Mouse (Mus musculus) midbrain, embryonic 11.5 days (tissue): ENCODE data around the gene Ribc2. TPM values are rescaled to one million over a fixed set of nuclear protein-coding genes. Genes with fewer than 3 reads are reported as not detected.

ENCODE experiments used
- ATAC-seq: fragments of 200-750 bp; cut with Nextera tagmentation; 2 replicates; pipeline ENCODE4 v1.8.0; 2017; ENCODE audit warnings: moderate TSS enrichment, moderate library complexity; ENCODE audit not compliant: low FRiP score
- DNase-seq: peaks from one replicate; pipeline ENCODE4 v3.0.0; 2015; ENCODE audit warnings: low spot score; ENCODE audit errors: missing footprints
- H3K27ac ChIP-seq: fragments of 300-500 bp; sonication (generic); 2 replicates; pipeline ENCODE4 v1.5.1; 2014; ENCODE audit warnings: low read depth, low read length
- H3K27me3 ChIP-seq: fragments of 300-500 bp; sonication (generic); 2 replicates; pipeline ENCODE4 v1.6.1; 2014; ENCODE audit warnings: mild to moderate bottlenecking, low read length, moderate library complexity, mixed read lengths; ENCODE audit not compliant: control insufficient read depth, insufficient read depth
- H3K36me3 ChIP-seq: fragments of 300-500 bp; sonication (generic); 2 replicates; pipeline ENCODE4 v1.6.1; 2014; ENCODE audit warnings: mild to moderate bottlenecking, low read length, moderate library complexity, mixed read lengths; ENCODE audit not compliant: control insufficient read depth, insufficient read depth
- H3K4me1 ChIP-seq: fragments of 300-500 bp; sonication (generic); 2 replicates; pipeline ENCODE4 v1.6.1; 2014; ENCODE audit warnings: low read length; ENCODE audit not compliant: control insufficient read depth, insufficient read depth
- H3K4me2 ChIP-seq: fragments of 300-500 bp; sonication (generic); 2 replicates; pipeline ENCODE4 v1.6.1; 2014; ENCODE audit warnings: mild to moderate bottlenecking, moderate library complexity
- H3K4me3 ChIP-seq: fragments of 300-500 bp; sonication (generic); 2 replicates; pipeline ENCODE4 v1.5.1; 2014; ENCODE audit warnings: low read depth, low read length
- H3K9ac ChIP-seq: fragments of 300-500 bp; sonication (generic); 2 replicates; pipeline ENCODE4 v1.6.1; 2014; ENCODE audit warnings: low read length
- H3K9me3 ChIP-seq: fragments of 300-500 bp; sonication (generic); 2 replicates; pipeline ENCODE4 v1.6.1; 2016; ENCODE audit warnings: low read length; ENCODE audit not compliant: control insufficient read depth
- WGBS: fragments of 180-500 bp; shearing (Covaris S2); extraction: QIAGEN DNeasy Blood & Tissue Kit; methylation state at CpG from one replicate; pipeline ENCODE4 v1.1.7; 2014; 5-methylcytosine and 5-hydroxymethylcytosine counted together
- polyA plus RNA-seq: library from polyadenylated mRNA; unstranded; fragments of >200 nt; fragmentation: Nextera tagmentation; extraction: Ambion mirVana; gene quantifications from 2 replicates; pipeline ENCODE4 v1.2.1, GENCODE M21; 2014

Gene Ribc2
- polyA plus RNA-seq, 1 experiment from 2014 or later: 0.82 TPM

GRCm38 (mm10) chr15:85151433-85151918 lies 19.6 kb downstream of the Ribc2 start:
- 36% methylated on average over 13 of the region's 13 CpGs for WGBS
- Histone ChIP-seq H3K4me2 (no peak overlapping the region), H3K27me3 (no peaks in the 10 kb centered on the region), H3K9me3 (no peaks in the 10 kb centered on the region), H3K4me1 (no peaks in the 10 kb centered on the region), H3K27ac (no peak overlapping the region), H3K36me3 (no peaks in the 10 kb centered on the region), H3K9ac (no peak overlapping the region), H3K4me3 (no peak overlapping the region)
- ATAC-seq (peak; percentile 58; the same call in 1 of the 2 replicates), DNase-seq (peak; percentile 97)

DNA sequence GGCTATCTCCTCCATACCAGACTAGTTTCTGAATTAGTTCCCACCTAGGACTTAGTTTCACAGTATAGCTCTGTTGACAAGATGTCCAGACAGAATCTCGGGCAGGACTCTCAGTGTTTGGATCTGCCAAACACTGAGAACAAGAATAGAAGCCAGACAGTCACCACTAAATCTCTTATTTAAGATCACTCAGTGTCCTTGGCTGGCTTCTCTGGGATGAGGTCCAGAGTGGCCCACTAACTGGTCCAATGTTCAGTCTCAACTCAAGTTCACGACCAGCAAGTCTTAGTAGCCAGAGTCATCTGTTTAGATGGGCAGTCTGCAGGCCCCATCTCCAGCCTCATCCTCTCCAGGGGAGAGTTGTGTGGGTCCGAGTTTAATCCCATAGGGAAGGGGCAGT lies 20.7 kb downstream of the Ribc2 start:
- Histone ChIP-seq H3K27me3 (no peaks in the 10 kb centered on the region), H3K4me1 (no peaks in the 10 kb centered on the region), H3K4me2 (no peak overlapping the region), H3K36me3 (no peaks in the 10 kb centered on the region), H3K4me3 (no peak overlapping the region), H3K9me3 (no peaks in the 10 kb centered on the region), H3K27ac (no peak overlapping the region), H3K9ac (no peak overlapping the region)
- ATAC-seq: no peak
- 76% methylated on average over 3 of the region's 3 CpGs for WGBS
- no peak for DNase-seq

DNA sequence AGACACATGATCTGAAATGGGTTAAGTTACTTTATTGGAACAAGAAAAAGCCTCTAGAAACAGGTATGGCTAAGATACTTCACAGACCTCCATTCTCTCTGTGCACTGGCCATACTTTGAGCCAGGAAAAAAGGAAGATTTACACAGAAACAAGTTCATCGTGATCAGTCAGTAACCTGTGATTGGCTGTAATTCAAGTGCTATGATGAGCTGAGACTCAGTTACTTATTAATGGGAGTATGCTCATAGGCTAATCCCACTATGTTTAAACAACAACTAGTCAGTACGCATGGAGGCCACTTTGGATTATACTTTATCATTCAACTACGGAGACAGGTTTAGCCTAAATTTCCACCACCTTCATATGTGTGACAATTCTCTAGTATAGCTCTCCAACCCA lies 22.2 kb downstream of the Ribc2 start:
- Histone ChIP-seq H3K4me1 (no peaks in the 10 kb centered on the region), H3K9me3 (no peaks in the 10 kb centered on the region), H3K27me3 (no peaks in the 10 kb centered on the region), H3K4me2 (no peak overlapping the region), H3K9ac (no peak overlapping the region), H3K36me3 (no peaks in the 10 kb centered on the region), H3K4me3 (no peak overlapping the region), H3K27ac (no peak overlapping the region)
- no peak for DNase-seq
- no peak for ATAC-seq
- WGBS: 91% methylated on average over 3 of the region's 3 CpGs

GRCm38 (mm10) chr15:85156198-85156597 lies 24.3 kb downstream of the Ribc2 start:
- no peak overlapping the region for H3K4me2 ChIP-seq
- H3K4me1 ChIP-seq: no peaks in the 10 kb centered on the region
- H3K9ac ChIP-seq: no peak overlapping the region
- DNase-seq (no peak), ATAC-seq (no peak)
- no peaks in the 10 kb centered on the region for H3K9me3 ChIP-seq
- no peaks in the 10 kb centered on the region for H3K36me3 ChIP-seq
- 73% methylated on average over 4 of the region's 4 CpGs for WGBS
- H3K4me3 ChIP-seq: no peak overlapping the region
- no peaks in the 10 kb centered on the region for H3K27me3 ChIP-seq
- H3K27ac ChIP-seq: no peak overlapping the region

GRCm38 (mm10) chr15:85161416-85161815 lies 29.5 kb downstream of the Ribc2 start:
- Histone ChIP-seq H3K27ac (no peak overlapping the region), H3K9ac (no peak overlapping the region), H3K36me3 (no peaks in the 10 kb centered on the region), H3K4me1 (peaks cover 3% of the 10 kb centered on the region), H3K4me2 (no peak overlapping the region), H3K27me3 (no peaks in the 10 kb centered on the region), H3K9me3 (no peaks in the 10 kb centered on the region), H3K4me3 (no peak overlapping the region)
- ATAC-seq (no peak), DNase-seq (no peak)

DNA sequence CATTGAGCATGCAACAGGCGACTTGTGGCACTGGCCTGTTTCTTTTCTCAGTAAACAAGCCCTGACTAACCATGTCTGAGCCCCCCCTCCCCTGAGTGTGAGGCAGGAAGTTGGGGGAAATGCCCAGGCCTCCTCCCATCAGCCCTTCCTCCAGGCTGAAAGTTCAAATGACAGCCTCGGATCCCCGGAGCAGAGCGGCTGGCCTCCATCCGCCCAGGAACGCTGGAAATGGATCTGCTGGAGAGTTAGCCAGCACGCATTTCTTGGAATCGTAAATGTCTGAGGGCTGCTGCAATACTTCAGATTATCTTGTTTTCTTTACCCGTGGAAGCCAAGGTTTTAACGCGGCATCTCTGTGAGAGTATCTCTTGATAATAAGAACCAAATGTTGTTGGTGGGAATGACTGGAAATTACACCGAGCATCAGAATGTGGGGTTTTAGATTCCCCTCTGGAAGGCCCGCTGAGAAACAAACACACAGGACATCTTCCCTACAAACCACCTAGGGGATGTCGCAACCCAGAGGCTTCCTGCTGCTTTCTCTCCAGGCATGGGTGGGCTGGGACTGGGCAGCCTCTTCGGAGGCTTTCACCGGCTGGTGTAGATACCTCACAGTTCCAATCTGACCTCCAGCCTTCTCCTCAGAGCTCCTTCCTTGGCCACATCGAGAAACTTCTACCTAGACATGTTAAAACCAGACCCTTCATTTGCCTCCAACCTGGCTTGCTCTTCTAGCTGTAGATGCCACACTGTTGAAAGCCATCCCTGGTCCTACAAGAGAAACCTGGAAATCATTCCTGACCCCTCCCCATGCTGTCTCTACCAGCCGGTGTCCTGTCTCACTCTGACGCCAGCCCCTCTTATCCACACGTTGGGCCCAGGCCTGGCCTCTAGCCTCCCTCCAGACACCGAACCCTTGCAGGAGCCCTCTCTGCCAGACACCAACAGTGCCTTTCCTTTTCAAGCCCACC lies 31.1 kb downstream of the Ribc2 start:
- WGBS: 70% methylated on average over 21 of the region's 21 CpGs
- no peak overlapping the region for H3K4me3 ChIP-seq
- ATAC-seq (no peak), DNase-seq (peak; percentile 85)
- no peaks in the 10 kb centered on the region for H3K27me3 ChIP-seq
- no peak overlapping the region for H3K27ac ChIP-seq
- H3K36me3 ChIP-seq: no peaks in the 10 kb centered on the region
- H3K9ac ChIP-seq: no peak overlapping the region
- peaks cover 12% of the 10 kb centered on the region for H3K4me1 ChIP-seq
- H3K9me3 ChIP-seq: no peaks in the 10 kb centered on the region
- H3K4me2 ChIP-seq: no peak overlapping the region

GRCm38 (mm10) chr15:85166433-85166933 lies 34.6 kb downstream of the Ribc2 start:
- WGBS: 24% methylated on average over 11 of the region's 11 CpGs
- no peak overlapping the region; the same call in 1 of the 2 replicates for H3K27ac ChIP-seq
- ATAC-seq (peak; percentile 57; the same call in 1 of the 2 replicates), DNase-seq (peak; percentile 90)
- H3K4me2 ChIP-seq: no peak overlapping the region
- H3K9me3 ChIP-seq: no peaks in the 10 kb centered on the region
- H3K36me3 ChIP-seq: no peaks in the 10 kb centered on the region
- peaks cover 12% of the 10 kb centered on the region for H3K4me1 ChIP-seq
- H3K4me3 ChIP-seq: no peak overlapping the region
- H3K27me3 ChIP-seq: no peaks in the 10 kb centered on the region
- H3K9ac ChIP-seq: no peak overlapping the region

DNA sequence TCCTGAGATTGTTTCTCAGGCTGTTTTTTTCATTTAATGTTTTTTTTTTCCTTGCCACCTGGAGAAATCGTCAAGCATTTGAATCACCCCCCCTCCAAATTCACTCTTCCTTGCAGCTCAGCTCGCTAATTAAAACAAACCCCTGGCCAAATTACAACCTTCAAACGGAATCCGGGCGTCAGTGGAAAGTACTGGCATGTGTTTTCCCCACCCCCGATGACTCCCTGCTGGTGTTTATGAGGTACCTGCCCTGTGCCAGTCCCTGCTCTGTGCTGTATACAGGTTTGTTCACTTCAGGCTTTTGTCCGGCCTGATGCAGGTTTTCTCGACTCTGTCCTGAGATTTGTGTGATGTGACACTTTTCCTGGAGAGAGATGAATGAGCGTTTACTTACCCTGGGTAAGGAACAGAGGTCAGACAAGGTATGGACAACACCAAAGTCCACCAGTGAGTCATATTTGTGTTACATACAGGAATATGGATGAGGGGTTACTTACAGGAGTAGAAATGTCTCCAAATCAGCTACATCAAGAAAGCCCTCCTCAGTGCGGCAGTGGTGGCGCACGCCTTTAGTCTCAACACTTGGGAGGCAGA lies 35.3 kb downstream of the Ribc2 start:
- Histone ChIP-seq H3K4me3 (no peak overlapping the region), H3K4me2 (no peak overlapping the region), H3K36me3 (no peaks in the 10 kb centered on the region), H3K27ac (no peak overlapping the region), H3K27me3 (no peaks in the 10 kb centered on the region), H3K9ac (no peak overlapping the region), H3K9me3 (no peaks in the 10 kb centered on the region), H3K4me1 (peaks cover 12% of the 10 kb centered on the region)
- 67% methylated on average over 12 of the region's 12 CpGs for WGBS
- no peak for DNase-seq
- ATAC-seq: no peak

DNA sequence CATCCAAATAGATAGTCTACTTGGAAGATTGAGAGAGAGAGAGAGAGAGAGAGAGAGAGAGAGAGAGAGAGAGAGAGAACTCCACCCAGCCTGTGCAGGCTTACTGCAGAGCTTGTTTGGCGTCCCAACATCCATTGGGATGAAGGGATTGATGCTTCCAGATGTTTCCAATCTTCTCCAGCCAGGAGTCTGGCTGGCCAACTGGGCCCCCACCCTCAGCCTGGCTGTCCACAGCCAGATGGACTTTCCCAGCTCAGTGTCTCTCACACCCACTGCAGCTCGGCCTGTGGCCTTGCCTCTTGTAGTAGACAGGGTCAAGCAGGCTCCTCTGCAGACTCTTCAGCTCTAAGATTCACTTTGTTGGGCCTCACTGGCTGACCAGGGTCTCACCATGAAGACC lies 40.2 kb downstream of the Ribc2 start:
- Histone ChIP-seq H3K4me1 (peaks cover 2% of the 10 kb centered on the region; the same call in 1 of the 2 replicates), H3K4me3 (no peak overlapping the region), H3K4me2 (no peak overlapping the region), H3K27ac (no peak overlapping the region), H3K36me3 (no peaks in the 10 kb centered on the region), H3K9me3 (no peaks in the 10 kb centered on the region), H3K9ac (no peak overlapping the region), H3K27me3 (no peaks in the 10 kb centered on the region)
- DNase-seq: no peak
- ATAC-seq: no peak
- WGBS: 82% methylated on average over 2 of the region's 2 CpGs
